Mouse (Mus musculus) adipocyte (in vitro differentiated cells): Measurements from ENCODE around the gene Hmgn3.

ENCODE experiments used
- DNase-seq: peaks from one replicate; pipeline ENCODE4 v3.0.0-alpha.2; 2016; ENCODE audit warnings: low spot score

The Hmgn3 gene

GRCm38 (mm10) chr9:83098652-83099307 lies 47.7 kb downstream of the Hmgn3 start:
- DNase-seq = peak; percentile 53

- peak; percentile 67 for DNase-seq
Measured at GRCm38 (mm10) chr9:83097816-83098215, 48.7 kb downstream of the Hmgn3 start.

- no peak for DNase-seq
Measured at GRCm38 (mm10) chr9:83094649-83095336, 51.7 kb downstream of the Hmgn3 start.

GRCm38 (mm10) chr9:83083790-83084469 lies 62.6 kb downstream of the Hmgn3 start:
- DNase-seq = no peak

- no peak for DNase-seq
Measured at GRCm38 (mm10) chr9:83083091-83083490, 63.4 kb downstream of the Hmgn3 start.

GRCm38 (mm10) chr9:83082296-83082695 lies 64.2 kb downstream of the Hmgn3 start:
- DNase-seq = no peak

GRCm38 (mm10) chr9:83079724-83080123 lies 66.8 kb downstream of the Hmgn3 start:
- no peak for DNase-seq

GRCm38 (mm10) chr9:83068246-83068645 lies 78.2 kb downstream of the Hmgn3 start:
- DNase-seq = peak; percentile 7

GRCm38 (mm10) chr9:83061289-83061688 lies 85.2 kb downstream of the Hmgn3 start:
- no peak for DNase-seq
